ENCODE assay signal across 9 mouse cellular contexts in the genomic region with DNA sequence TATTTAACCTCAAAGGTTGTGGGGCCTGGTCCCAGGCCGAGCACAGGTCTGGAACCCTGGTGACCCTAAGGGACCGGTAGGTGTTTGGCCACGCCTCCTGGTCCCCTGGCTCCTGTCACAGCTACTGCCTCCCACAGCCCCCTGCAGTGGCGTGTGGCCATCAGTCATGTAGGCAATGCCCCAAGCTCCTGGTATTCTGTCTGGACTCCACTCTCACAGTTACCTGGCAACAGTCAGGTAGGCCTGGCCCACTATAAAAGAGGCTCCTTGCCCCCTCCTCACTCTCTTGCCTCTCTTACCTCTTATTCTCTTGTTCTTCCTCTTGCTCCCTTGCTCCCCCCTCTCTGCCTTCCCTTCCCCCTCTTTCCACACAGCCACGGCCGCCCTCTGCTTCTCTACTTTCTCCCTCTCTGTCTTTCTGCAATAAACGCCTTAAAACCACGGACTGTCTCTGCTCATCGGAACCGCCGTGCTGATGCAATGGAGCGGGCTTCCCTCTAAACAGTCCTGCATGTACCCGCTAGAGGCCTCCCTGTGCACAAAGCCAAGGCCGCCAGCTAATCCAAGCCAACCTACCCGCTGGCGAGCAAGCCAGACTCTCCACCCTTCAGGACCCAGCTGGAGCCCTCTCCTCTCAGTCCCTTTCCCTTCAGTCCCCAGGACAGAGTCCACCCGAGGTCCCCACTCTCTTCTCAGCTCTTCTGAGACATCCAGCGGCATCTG. TPM values are rescaled to one million over a fixed set of nuclear protein-coding genes. Genes with fewer than 3 reads are reported as not detected.
DNase-seq lines count a peak whose midpoint lies in the region; ATAC-seq and TF ChIP-seq lines count a peak whose summit lies in the region.
"Had no signal": no experiment of that assay in that cellular context is flagged by ENCODE, and none has a peak within 500 bp of the region (broad histone marks: within the 10 kb centered on the region; RNA-seq: fewer than 3 reads in every experiment).

No protein-coding gene starts in this region.

- no peak overlapping the region for H3K27ac ChIP-seq in ES-Bruce4 (ENCODE audit: insufficient read depth, low read length)
- H3K27ac ChIP-seq in forebrain, embryonic 15.5 days (replicated peaks) = no peak overlapping the region
- no peak overlapping the region for H3K27ac ChIP-seq in liver, embryonic 13.5 days
- no peak overlapping the region for H3K27ac ChIP-seq in neural tube, embryonic 12.5 days

- TF ChIP-seq POLR2A in ES-Bruce4 (IDR thresholded peaks at IDR 0.05; ENCODE audit: insufficient read depth, low read length) = no peak

- peak overlapping the region; percentile 53 for H3K4me3 ChIP-seq in ES-Bruce4 (ENCODE audit: low read depth, low read length)
- H3K4me3 ChIP-seq in forebrain, embryonic 15.5 days = no peak overlapping the region
- no peak overlapping the region for H3K4me3 ChIP-seq in liver, embryonic 13.5 days (replicated peaks)
- H3K4me3 ChIP-seq in neural tube, embryonic 12.5 days = 0 out of 2 replicates have a peak overlapping the region, but pooled peaks have one; percentile 13

- TF ChIP-seq EP300 in ES-Bruce4 (IDR thresholded peaks at IDR 0.05; ENCODE audit: insufficient read depth, low read depth, low read length) = no peak

- H3K27me3 ChIP-seq in ES-Bruce4 (ENCODE audit: control insufficient read depth, insufficient read depth, low read length, poor library complexity, severe bottlenecking) = no peaks in the 10 kb centered on the region
- H3K27me3 ChIP-seq in forebrain, embryonic 15.5 days = no peaks in the 10 kb centered on the region
- H3K27me3 ChIP-seq in liver, embryonic 13.5 days = no peaks in the 10 kb centered on the region
- H3K27me3 ChIP-seq in neural tube, embryonic 12.5 days (replicated peaks) = no peaks in the 10 kb centered on the region
- H3K27me3 ChIP-seq: Patski had no signal

- peak; percentile 41 for DNase-seq in cerebellum, adult 11 months
- DNase-seq in heart, postnatal 10 days = peak; percentile 76 to 80
- DNase-seq in kidney, postnatal 4 days = peak; percentile 61 to 75
- DNase-seq in liver, embryonic 13.5 days = no peak
- DNase-seq in urinary bladder, postnatal 36 days (ENCODE audit: low spot score in 2 of 2) = peak; percentile 26 to 63

- H3K9me3 ChIP-seq in ES-Bruce4 (replicated peaks; ENCODE audit: control insufficient read depth, insufficient read depth, low read length, poor library complexity, severe bottlenecking) = no peaks in the 10 kb centered on the region
- H3K9me3 ChIP-seq in forebrain, embryonic 15.5 days = no peaks in the 10 kb centered on the region
- no peaks in the 10 kb centered on the region for H3K9me3 ChIP-seq in liver, embryonic 13.5 days (replicated peaks)
- no peaks in the 10 kb centered on the region for H3K9me3 ChIP-seq in neural tube, embryonic 12.5 days

- no peaks in the 10 kb centered on the region for H3K4me1 ChIP-seq in ES-Bruce4 (ENCODE audit: control insufficient read depth, insufficient read depth, low read length)
- H3K4me1 ChIP-seq in forebrain, embryonic 15.5 days = 0 out of 2 replicates have a peak, but pooled peaks cover 5% of the 10 kb centered on the region
- no peaks in the 10 kb centered on the region for H3K4me1 ChIP-seq in liver, embryonic 13.5 days (replicated peaks)
- H3K4me1 ChIP-seq in neural tube, embryonic 12.5 days = peaks cover 9% of the 10 kb centered on the region; the same call in 1 of the 2 replicates

- ATAC-seq in forebrain, embryonic 15.5 days (replicated peaks) = peak; percentile 90
- ATAC-seq in liver, embryonic 13.5 days (ENCODE audit: low read depth) = peak; percentile 39
- ATAC-seq in neural tube, embryonic 12.5 days (ENCODE audit: low FRiP score, low read depth) = peak; percentile 78
- ATAC-seq: Patski had no signal

- peak overlapping the region; percentile 24 for H3K4me2 ChIP-seq in forebrain, embryonic 15.5 days (replicated peaks)
- H3K4me2 ChIP-seq in liver, embryonic 13.5 days = no peak overlapping the region
- H3K4me2 ChIP-seq in neural tube, embryonic 12.5 days (replicated peaks) = peak overlapping the region; percentile 37

- TF ChIP-seq CTCF in ES-Bruce4 (IDR thresholded peaks at IDR 0.05; ENCODE audit: low read depth, low read length) = peak; percentile 27

- peak overlapping the region; percentile 17 for H3K9ac ChIP-seq in ES-Bruce4 (ENCODE audit: low read depth, poor library complexity, severe bottlenecking)
- H3K9ac ChIP-seq in forebrain, embryonic 15.5 days (replicated peaks) = no peak overlapping the region
- no peak overlapping the region for H3K9ac ChIP-seq in liver, embryonic 13.5 days
- H3K9ac ChIP-seq in neural tube, embryonic 12.5 days = no peak overlapping the region

- no peaks in the 10 kb centered on the region for H3K36me3 ChIP-seq in ES-Bruce4 (ENCODE audit: control insufficient read depth, insufficient read depth, low read length, poor library complexity, severe bottlenecking)
- no peaks in the 10 kb centered on the region for H3K36me3 ChIP-seq in forebrain, embryonic 15.5 days
- no peaks in the 10 kb centered on the region for H3K36me3 ChIP-seq in liver, embryonic 13.5 days
- H3K36me3 ChIP-seq in neural tube, embryonic 12.5 days = no peaks in the 10 kb centered on the region

- intact Hi-C loops in heart, postnatal 10 days (cut with DNase I) = loop anchor here (2.0 kb wide), 1 partner anchor 34 kb away; no protein-coding TSS in a partner anchor

- WGBS in forebrain, embryonic 15.5 days = 43% methylated on average over 18 of the region's 18 CpGs
- WGBS in liver, embryonic 13.5 days (ENCODE audit: insufficient replicate concordance) = 43% methylated on average over 18 of the region's 18 CpGs
- WGBS in neural tube, embryonic 12.5 days = 41% methylated on average over 18 of the region's 18 CpGs

RNA-seq across cellular contexts. Expression of gene Filip1l, which starts 9.9 kb away (rescaled TPM):
- 1.6 and 2.0 TPM in 2 replicates for polyA plus RNA-seq in ES-Bruce4 (2011; ENCODE audit: insufficient read depth, insufficient read length, low read depth, missing spikeins)
- 1.9 and 2.3 TPM in 2 replicates for polyA plus RNA-seq in forebrain, embryonic 15.5 days (2015; fragmentation: Nextera tagmentation; extraction: Ambion mirVana)
- 10 to 100 TPM; 51.6 to 56.2 TPM for total RNA-seq in heart, postnatal 10 days (2021)
- polyA plus RNA-seq in liver, embryonic 13.5 days (2015; fragmentation: Nextera tagmentation; extraction: Ambion mirVana) = 2.7 and 3.8 TPM in 2 replicates
- 7.3 and 8.5 TPM in 2 replicates for polyA plus RNA-seq in neural tube, embryonic 12.5 days (2016; fragmentation: Nextera tagmentation; extraction: Ambion mirVana)

Comparison
In these comparisons a context has a peak if more than half of its experiments do, and no peak if none do; other contexts are left out.
1. H3K4me3 ChIP-seq: peak in ES-Bruce4 (single experiment) and neural tube, embryonic 12.5 days (single experiment); none in forebrain, embryonic 15.5 days (single experiment) and liver, embryonic 13.5 days (single experiment).
2. ATAC-seq: peak in every context shown above with its lines; median percentile 90 in forebrain, embryonic 15.5 days; 78 in neural tube, embryonic 12.5 days; 39 in liver, embryonic 13.5 days.